Mouse (Mus musculus) heart, embryonic 11.5 days (tissue): Measurements from ENCODE around the gene Qk. TPM values are rescaled to one million over a fixed set of nuclear protein-coding genes. Genes with fewer than 3 reads are reported as not detected.

Source experiments
- ATAC-seq: fragments of 200-750 bp; cut with Nextera tagmentation; replicated peaks from 2 replicates; pipeline ENCODE4 v1.8.0; 2017; ENCODE audit warnings: moderate library complexity; ENCODE audit not compliant: insufficient number of reproducible peaks, low FRiP score, low TSS enrichment
- H3K27ac ChIP-seq: fragments of 300-500 bp; sonication (generic); 2 replicates; pipeline ENCODE4 v1.5.1; 2014; ENCODE audit warnings: mild to moderate bottlenecking, low read depth, low read length
- H3K27me3 ChIP-seq: fragments of 300-500 bp; sonication (generic); 2 replicates; pipeline ENCODE4 v1.6.1; 2014; ENCODE audit warnings: mild to moderate bottlenecking, low read length, mixed read lengths; ENCODE audit not compliant: control insufficient read depth, insufficient read depth
- H3K36me3 ChIP-seq: fragments of 300-500 bp; sonication (generic); 2 replicates; pipeline ENCODE4 v1.6.1; 2014; ENCODE audit warnings: mild to moderate bottlenecking, low read length, moderate library complexity, mixed read lengths; ENCODE audit not compliant: control insufficient read depth, insufficient read depth
- H3K4me1 ChIP-seq: fragments of 300-500 bp; sonication (generic); 2 replicates; pipeline ENCODE4 v1.6.1; 2014; ENCODE audit warnings: low read length; ENCODE audit not compliant: control insufficient read depth, insufficient read depth
- H3K4me2 ChIP-seq: fragments of 300-500 bp; sonication (generic); 2 replicates; pipeline ENCODE4 v1.6.1; 2014; ENCODE audit warnings: mild to moderate bottlenecking, moderate library complexity
- H3K4me3 ChIP-seq: fragments of 300-500 bp; sonication (generic); 2 replicates; pipeline ENCODE4 v1.5.1; 2014; ENCODE audit warnings: low read depth, low read length
- H3K9ac ChIP-seq: fragments of 300-500 bp; sonication (generic); 2 replicates; pipeline ENCODE4 v1.6.1; 2014; ENCODE audit warnings: mild to moderate bottlenecking, low read depth, low read length, moderate library complexity
- H3K9me3 ChIP-seq: fragments of 300-500 bp; sonication (generic); replicated peaks from 2 replicates; pipeline ENCODE4 v1.6.1; 2016; ENCODE audit warnings: low read length; ENCODE audit not compliant: control insufficient read depth
- WGBS: fragments of 180-500 bp; shearing (Covaris S2); extraction: QIAGEN DNeasy Blood & Tissue Kit; methylation state at CpG from one replicate; pipeline ENCODE4 v1.1.7; 2014; ENCODE audit not compliant: insufficient replicate concordance; 5-methylcytosine and 5-hydroxymethylcytosine counted together
- polyA plus RNA-seq: library from polyadenylated mRNA; unstranded; fragments of >200 nt; fragmentation: Nextera tagmentation; extraction: Ambion mirVana; gene quantifications from 2 replicates; pipeline ENCODE4 v1.2.1, GENCODE M21; 2014

The Qk gene
- polyA plus RNA-seq, 1 experiment from 2014 or later = 60.6 TPM

DNA sequence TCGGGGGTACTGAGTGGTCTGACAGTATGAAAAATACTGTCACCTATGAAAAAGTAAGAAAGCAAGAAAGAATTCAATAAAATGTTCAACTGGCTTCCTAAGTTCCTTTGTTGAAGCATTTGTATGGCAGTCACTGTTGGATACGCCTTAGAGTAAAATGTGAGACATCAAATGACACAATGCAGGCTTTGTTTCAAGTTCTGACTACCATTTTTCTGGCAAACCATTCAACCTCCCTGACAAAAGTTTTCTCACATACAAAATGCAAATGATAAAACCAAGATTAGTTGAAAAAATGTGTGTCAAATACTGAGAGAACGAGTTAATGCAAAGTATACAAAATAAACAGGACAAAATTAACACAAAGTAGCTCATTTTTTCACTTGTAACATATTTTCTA is 50.1 kb downstream of the Qk start:
- Histone ChIP-seq H3K27ac (no peak overlapping the region), H3K36me3 (0 out of 2 replicates have a peak, but pooled peaks cover 2% of the 10 kb centered on the region), H3K27me3 (no peaks in the 10 kb centered on the region), H3K9ac (no peak overlapping the region), H3K9me3 (no peaks in the 10 kb centered on the region), H3K4me3 (no peak overlapping the region), H3K4me2 (no peak overlapping the region), H3K4me1 (peaks cover 4% of the 10 kb centered on the region; the same call in 1 of the 2 replicates)
- ATAC-seq = no peak
- 78% methylated on average over 3 of the region's 3 CpGs for WGBS

- Histone ChIP-seq H3K27ac (no peak overlapping the region), H3K27me3 (no peaks in the 10 kb centered on the region), H3K9ac (no peak overlapping the region), H3K9me3 (no peaks in the 10 kb centered on the region), H3K36me3 (0 out of 2 replicates have a peak, but pooled peaks cover under 1% of the 10 kb centered on the region), H3K4me2 (no peak overlapping the region), H3K4me3 (no peak overlapping the region), H3K4me1 (peaks cover 4% of the 10 kb centered on the region; the same call in 1 of the 2 replicates)
- WGBS = 55% methylated on average over 1 of the region's 1 CpGs
- no peak for ATAC-seq
Observed at GRCm38 (mm10) chr17:10268468-10268867, 51.2 kb downstream of the Qk start.

DNA sequence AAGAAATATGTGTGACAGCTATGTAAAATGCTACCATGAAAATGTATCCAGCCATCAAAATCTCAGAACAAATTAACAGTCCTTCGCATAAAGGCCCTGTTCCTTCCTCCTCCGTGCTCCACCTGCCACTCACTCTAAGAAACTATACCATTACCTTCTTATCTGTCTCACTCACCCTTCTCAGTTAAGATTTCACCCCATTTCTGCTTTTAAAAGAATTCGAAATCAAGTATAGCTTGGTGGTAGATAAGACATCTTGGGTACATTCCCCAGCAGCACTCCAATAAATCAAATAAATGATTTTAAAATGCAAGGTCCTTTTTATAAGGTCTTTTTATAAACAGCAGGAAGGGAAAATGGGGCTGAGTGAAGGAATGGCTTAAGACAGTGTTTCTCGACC is 53.4 kb downstream of the Qk start:
- H3K4me2 ChIP-seq = no peak overlapping the region
- no peak overlapping the region for H3K27ac ChIP-seq
- no peak overlapping the region for H3K9ac ChIP-seq
- H3K36me3 ChIP-seq = no peaks in the 10 kb centered on the region
- ATAC-seq = no peak
- WGBS = 77% methylated on average over 4 of the region's 4 CpGs
- H3K27me3 ChIP-seq = no peaks in the 10 kb centered on the region
- H3K4me3 ChIP-seq = no peak overlapping the region
- peaks cover 4% of the 10 kb centered on the region; the same call in 1 of the 2 replicates for H3K4me1 ChIP-seq
- H3K9me3 ChIP-seq = no peaks in the 10 kb centered on the region

DNA sequence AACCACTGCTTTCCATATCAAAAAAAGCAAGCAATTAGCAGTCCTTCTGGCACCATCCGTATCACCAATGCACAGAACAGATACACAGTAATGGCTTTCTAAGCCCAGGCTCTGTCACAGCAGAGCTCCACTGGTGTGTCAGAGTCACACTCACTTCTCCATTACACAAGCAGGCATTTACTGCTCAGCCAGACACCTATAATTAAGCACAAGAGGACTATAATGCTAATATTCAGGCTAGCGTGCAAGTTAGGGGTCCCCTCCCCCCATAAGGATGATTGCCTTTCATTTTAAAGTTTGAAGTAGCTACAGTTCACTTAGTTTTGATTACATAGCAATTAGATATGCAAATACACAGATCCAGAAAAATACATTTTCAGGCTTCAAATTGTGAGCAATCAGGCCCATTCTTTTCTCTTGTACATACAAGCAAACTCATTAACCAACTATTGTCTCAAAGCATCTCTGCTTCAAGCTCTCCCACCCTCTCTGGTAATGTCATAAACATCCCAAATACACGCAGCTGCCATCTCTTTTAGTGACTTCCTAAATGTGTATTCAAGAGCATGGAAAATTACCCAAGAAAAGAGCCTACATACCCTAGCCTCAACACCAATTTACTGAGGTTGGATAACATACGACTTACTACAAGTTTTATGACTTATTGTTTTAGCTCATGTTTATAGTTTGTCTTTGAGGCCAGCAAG is 68.2 kb downstream of the Qk start:
- no peak for ATAC-seq
- no peaks in the 10 kb centered on the region for H3K36me3 ChIP-seq
- no peak overlapping the region for H3K4me3 ChIP-seq
- no peaks in the 10 kb centered on the region for H3K27me3 ChIP-seq
- H3K9me3 ChIP-seq = no peaks in the 10 kb centered on the region
- 0 out of 2 replicates have a peak overlapping the region, but pooled peaks have one; percentile 18 for H3K27ac ChIP-seq
- no peak overlapping the region for H3K9ac ChIP-seq
- no peak overlapping the region for H3K4me2 ChIP-seq
- H3K4me1 ChIP-seq = 0 out of 2 replicates have a peak, but pooled peaks cover 4% of the 10 kb centered on the region
- WGBS = 75% methylated on average over 4 of the region's 4 CpGs

DNA sequence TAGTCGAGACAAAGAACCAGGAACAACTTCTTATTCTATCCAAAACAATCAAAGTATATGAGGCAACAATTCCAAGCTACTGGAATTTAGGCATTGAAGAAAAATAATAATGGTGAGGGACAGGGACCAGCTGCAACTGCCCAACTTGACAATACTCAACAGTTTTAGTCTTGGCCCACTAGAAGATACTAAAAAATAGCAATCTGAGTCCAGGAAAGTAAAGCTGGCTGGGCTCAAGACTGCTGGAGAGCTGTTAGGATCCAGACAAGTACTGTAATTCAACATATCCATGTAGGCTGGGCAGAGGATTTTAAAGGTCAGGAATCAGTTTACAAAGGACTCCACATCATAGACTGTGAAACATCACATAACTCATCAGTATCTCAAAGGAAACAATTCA is 79.6 kb downstream of the Qk start:
- WGBS = 73% methylated on average over 1 of the region's 1 CpGs
- Histone ChIP-seq H3K27me3 (no peaks in the 10 kb centered on the region), H3K27ac (no peak overlapping the region), H3K4me3 (no peak overlapping the region), H3K4me1 (peaks cover 3% of the 10 kb centered on the region; the same call in 1 of the 2 replicates), H3K9me3 (no peaks in the 10 kb centered on the region), H3K9ac (no peak overlapping the region), H3K4me2 (no peak overlapping the region), H3K36me3 (no peaks in the 10 kb centered on the region)
- no peak for ATAC-seq

GRCm38 (mm10) chr17:10236595-10236994 is 83.1 kb downstream of the Qk start:
- Histone ChIP-seq H3K9me3 (no peaks in the 10 kb centered on the region), H3K4me1 (no peaks in the 10 kb centered on the region), H3K9ac (no peak overlapping the region), H3K4me3 (no peak overlapping the region), H3K27ac (no peak overlapping the region), H3K27me3 (no peaks in the 10 kb centered on the region), H3K36me3 (no peaks in the 10 kb centered on the region), H3K4me2 (no peak overlapping the region)
- no peak for ATAC-seq
- 77% methylated on average over 2 of the region's 2 CpGs for WGBS

DNA sequence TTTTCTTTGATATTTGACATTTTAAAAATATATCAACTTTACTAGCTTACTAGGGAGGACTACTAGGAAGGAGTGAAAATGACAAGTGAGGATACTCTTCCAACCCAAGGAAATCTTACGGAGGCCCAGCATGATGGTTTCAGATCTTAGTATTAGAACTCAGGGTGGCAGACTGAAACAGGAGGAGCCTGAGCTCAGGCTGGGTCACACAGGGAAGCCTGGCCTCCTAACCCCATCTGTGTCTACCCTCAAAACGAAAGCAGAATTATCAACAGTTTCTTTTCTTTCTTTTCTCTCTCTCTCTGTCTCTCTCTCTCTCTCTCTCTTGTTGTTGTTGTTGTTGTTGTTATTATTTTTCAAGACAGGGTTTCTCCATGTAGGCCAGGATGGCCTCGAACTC is 87.2 kb downstream of the Qk start:
- Histone ChIP-seq H3K36me3 (no peaks in the 10 kb centered on the region), H3K4me1 (no peaks in the 10 kb centered on the region; the same call in 1 of the 2 replicates), H3K9ac (no peak overlapping the region), H3K27ac (no peak overlapping the region), H3K9me3 (no peaks in the 10 kb centered on the region), H3K4me3 (no peak overlapping the region), H3K4me2 (no peak overlapping the region), H3K27me3 (no peaks in the 10 kb centered on the region)
- ATAC-seq = no peak
- 85% methylated on average over 3 of the region's 3 CpGs for WGBS

DNA sequence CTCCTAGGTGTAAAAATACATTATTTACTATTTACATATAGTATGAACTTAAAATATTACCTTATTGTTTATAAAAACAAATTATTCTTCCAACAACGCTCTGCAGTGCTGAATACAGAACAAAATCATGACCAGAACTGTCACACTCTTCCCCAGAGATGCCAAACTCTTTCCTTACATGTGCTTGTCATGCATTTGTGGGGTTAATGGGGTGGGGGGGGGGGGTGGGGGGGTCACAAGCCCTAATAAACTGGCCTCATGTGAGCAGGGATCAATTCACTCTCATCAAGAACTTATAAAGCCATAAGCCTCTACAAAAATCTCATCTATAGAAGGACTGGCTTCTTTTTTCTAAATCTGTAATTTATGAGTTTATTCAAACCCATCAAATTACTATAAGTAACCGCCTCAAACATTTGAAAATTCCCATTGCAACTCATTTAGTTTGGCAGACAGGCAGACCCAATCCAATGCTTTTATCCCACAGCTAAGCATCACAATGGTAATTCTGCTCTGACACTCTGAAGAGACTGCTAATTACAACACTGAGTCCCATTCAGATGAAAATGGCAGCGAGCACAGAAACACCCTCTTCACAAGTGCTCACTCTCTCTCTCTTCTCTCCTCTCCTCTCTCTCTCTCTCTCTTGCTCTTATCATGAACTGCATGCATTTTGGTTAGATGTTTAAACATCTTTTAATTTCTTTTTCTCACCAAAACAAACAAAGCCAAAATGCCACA is 91.7 kb downstream of the Qk start:
- no peak overlapping the region for H3K27ac ChIP-seq
- no peaks in the 10 kb centered on the region for H3K36me3 ChIP-seq
- no peaks in the 10 kb centered on the region for H3K27me3 ChIP-seq
- WGBS = 78% methylated on average over 3 of the region's 3 CpGs
- ATAC-seq = no peak
- H3K9me3 ChIP-seq = no peaks in the 10 kb centered on the region
- H3K4me3 ChIP-seq = no peak overlapping the region
- H3K4me1 ChIP-seq = peaks cover 4% of the 10 kb centered on the region; the same call in 1 of the 2 replicates
- H3K4me2 ChIP-seq = no peak overlapping the region
- H3K9ac ChIP-seq = no peak overlapping the region
